Mouse (Mus musculus): Measurements from ENCODE around the gene Kcnh6. TPM values are rescaled to one million over a fixed set of nuclear protein-coding genes. Genes with fewer than 3 reads are reported as not detected.

Gene Kcnh6
- 0.47 and 1.4 TPM in 2 replicates for total RNA-seq (2017)

GRCm38 (mm10) chr11:106007821-106008220 lies at the start of gene Kcnh6:
Gene Kcnh6, plus strand, starts transcription at chr11:106008124.
- ATAC-seq (ENCODE audit: extremely low read depth, insufficient number of reproducible peaks, low FRiP score, poor library complexity, severe bottlenecking) = no peak

DNA sequence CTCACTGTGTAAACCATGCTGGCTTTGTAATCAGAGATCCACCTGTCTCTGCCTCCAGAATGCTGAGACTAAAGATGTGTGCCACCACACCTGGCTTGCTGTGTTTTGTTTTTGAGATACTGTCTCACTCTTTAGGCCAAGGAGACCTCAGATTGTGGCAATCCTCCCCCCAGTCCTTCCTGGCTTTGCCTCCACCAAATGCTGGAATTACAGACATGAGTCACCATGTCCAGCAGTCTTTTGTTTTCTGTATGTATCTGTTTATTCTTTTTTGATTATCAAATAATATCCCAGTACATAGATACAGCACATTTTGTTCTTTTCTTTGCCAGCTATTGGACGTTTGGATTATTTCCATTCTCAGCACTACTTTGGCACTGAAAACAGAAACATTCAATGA lies 49.4 kb upstream of the Kcnh6 start:
- ATAC-seq (ENCODE audit: extremely low read depth, insufficient number of reproducible peaks, low FRiP score, poor library complexity, severe bottlenecking) = no peak

DNA sequence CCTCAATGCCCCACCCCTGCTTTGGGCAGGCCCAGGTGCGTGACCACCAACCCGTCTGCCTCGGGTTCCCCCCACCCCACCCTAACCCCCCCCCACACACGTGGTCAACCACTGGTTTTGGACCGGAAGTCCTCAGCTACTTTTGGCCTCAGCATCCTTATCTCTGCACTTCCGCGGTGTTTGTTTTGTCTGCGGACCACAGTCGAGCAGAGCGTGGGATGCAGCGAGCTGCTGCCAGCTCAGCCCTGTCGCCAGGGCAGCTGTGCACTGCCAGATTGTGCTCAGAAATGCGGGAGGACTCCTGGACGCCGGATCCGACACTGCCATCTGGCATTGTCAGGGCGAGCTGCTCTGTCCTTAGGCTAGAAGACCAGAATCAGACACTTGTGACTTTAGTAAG lies 48.6 kb upstream of the Kcnh6 start:
- no peak for ATAC-seq (ENCODE audit: extremely low read depth, insufficient number of reproducible peaks, low FRiP score, poor library complexity, severe bottlenecking)

DNA sequence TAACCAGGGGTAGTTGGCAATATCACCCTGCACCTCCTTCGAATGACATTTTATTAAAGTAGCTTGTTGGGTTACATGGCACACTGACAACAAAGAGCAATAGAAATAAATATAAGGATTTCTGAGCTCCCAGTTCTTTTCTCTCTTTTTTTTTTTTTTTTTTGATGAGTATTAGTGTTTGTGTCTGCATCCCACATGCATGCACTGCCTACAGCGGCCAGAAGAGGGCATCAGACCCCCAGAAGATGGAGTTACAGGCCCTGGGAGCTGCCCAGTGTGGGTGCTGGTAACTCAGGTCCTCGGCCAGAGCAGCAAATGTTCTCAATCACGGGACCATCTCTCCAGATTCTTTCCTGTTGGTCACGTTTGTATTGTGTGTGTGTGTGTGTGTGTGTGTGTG lies 43.2 kb upstream of the Kcnh6 start:
- no peak for ATAC-seq (ENCODE audit: extremely low read depth, insufficient number of reproducible peaks, low FRiP score, poor library complexity, severe bottlenecking)

DNA sequence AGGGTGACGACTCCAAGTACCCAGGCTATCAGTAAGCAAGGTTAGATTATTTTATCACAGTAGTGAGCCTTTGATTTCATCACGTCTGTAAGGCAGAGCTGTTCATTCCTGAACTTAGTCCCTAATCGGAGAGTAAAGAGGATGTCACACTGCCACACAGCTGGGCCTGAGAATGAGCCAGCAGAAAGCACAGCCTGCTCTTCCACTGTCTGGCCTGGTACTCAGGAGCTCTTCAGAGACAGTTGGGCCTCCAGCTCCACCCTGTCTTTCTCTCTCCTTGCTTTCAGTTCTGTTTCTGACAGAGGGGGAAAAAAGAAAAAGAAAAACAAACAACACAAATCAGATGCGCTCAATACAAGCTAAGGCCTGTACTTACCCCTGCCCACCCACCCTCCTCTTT lies 41.6 kb upstream of the Kcnh6 start:
- ATAC-seq (ENCODE audit: extremely low read depth, insufficient number of reproducible peaks, low FRiP score, poor library complexity, severe bottlenecking) = no peak

GRCm38 (mm10) chr11:105967741-105968574 lies 40.0 kb upstream of the Kcnh6 start, which contains the start of gene Ace:
Gene Ace, plus strand, starts transcription at chr11:105967945.
- ATAC-seq (ENCODE audit: extremely low read depth, insufficient number of reproducible peaks, low FRiP score, poor library complexity, severe bottlenecking) = no peak

- no peak for ATAC-seq (ENCODE audit: extremely low read depth, insufficient number of reproducible peaks, low FRiP score, poor library complexity, severe bottlenecking)
These were observed 39.0 kb upstream of the Kcnh6 start for GRCm38 (mm10) chr11:105968948-105969347.

GRCm38 (mm10) chr11:105969516-105969915 lies 38.4 kb upstream of the Kcnh6 start:
- ATAC-seq (ENCODE audit: extremely low read depth, insufficient number of reproducible peaks, low FRiP score, poor library complexity, severe bottlenecking) = no peak

- ATAC-seq (ENCODE audit: extremely low read depth, insufficient number of reproducible peaks, low FRiP score, poor library complexity, severe bottlenecking) = no peak
These were observed 33.3 kb upstream of the Kcnh6 start for GRCm38 (mm10) chr11:105974593-105974992.

DNA sequence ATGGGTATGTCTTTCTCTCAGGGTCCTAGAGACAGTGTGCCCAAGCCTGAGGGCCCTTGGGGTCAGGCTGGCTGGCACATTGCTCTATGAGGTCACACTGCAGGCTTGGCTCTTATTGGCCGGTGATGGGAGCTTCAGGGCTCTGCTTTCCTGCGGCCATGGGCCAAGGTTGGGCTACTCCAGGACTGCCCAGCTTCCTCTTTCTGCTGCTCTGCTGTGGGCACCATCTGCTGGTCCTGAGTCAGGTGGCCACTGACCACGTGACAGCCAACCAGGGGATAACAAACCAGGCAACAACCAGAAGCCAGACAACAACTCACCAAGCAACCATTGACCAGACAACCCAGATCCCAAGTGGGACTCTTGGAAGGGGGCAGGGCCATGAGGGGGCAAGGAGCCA lies 32.9 kb upstream of the Kcnh6 start:
- no peak for ATAC-seq (ENCODE audit: extremely low read depth, insufficient number of reproducible peaks, low FRiP score, poor library complexity, severe bottlenecking)

GRCm38 (mm10) chr11:105975636-105976035 lies 32.3 kb upstream of the Kcnh6 start:
- no peak for ATAC-seq (ENCODE audit: extremely low read depth, insufficient number of reproducible peaks, low FRiP score, poor library complexity, severe bottlenecking)

DNA sequence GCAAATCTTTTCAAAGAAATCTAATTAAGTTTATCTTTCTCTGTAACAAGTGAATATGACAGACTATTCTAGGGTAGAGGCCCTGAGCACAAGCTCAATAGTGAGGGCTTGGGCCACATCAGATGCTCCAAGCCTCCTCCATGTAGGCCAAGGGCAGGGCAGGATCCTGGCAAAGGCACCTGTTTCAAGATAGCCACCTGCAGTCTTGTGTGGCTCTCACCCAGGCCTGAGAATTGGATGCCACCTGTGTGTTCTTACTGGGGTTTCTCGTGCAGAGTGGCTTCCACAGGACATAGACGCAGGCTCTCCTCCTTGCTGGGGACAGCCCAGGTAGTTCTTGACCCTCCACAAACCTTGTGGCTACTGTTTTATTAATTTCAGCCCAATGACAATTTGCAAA lies 29.7 kb upstream of the Kcnh6 start:
- ATAC-seq (ENCODE audit: extremely low read depth, insufficient number of reproducible peaks, low FRiP score, poor library complexity, severe bottlenecking) = no peak

- ATAC-seq (ENCODE audit: extremely low read depth, insufficient number of reproducible peaks, low FRiP score, poor library complexity, severe bottlenecking) = no peak
These were observed 29.3 kb upstream of the Kcnh6 start for GRCm38 (mm10) chr11:105978634-105979033.

GRCm38 (mm10) chr11:105984452-105984851 lies 23.5 kb upstream of the Kcnh6 start:
- no peak for ATAC-seq (ENCODE audit: extremely low read depth, insufficient number of reproducible peaks, low FRiP score, poor library complexity, severe bottlenecking)

- ATAC-seq (ENCODE audit: extremely low read depth, insufficient number of reproducible peaks, low FRiP score, poor library complexity, severe bottlenecking) = no peak
These were observed 20.5 kb upstream of the Kcnh6 start for GRCm38 (mm10) chr11:105987446-105987845.

GRCm38 (mm10) chr11:105989446-105989845 lies 18.5 kb upstream of the Kcnh6 start:
- ATAC-seq (ENCODE audit: extremely low read depth, insufficient number of reproducible peaks, low FRiP score, poor library complexity, severe bottlenecking) = no peak

DNA sequence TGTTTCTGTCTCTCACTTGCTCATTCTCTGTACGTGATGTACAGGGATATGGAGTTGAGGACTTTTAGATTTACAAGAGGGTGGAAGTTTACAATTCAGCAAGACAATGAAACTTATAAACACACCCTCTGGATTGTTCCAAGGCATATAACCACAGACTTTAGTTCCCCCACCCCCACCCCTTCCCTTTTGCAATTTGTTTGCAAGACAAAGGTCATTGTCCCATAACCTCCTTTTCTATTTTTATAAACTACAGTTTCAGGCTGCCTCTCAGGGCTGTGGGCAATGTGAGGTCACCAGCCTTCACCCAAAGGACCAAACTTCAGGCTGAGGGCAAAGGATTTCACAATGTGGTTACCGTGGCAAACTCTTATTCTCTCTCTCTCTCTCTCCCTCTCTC lies 17.7 kb upstream of the Kcnh6 start:
- no peak for ATAC-seq (ENCODE audit: extremely low read depth, insufficient number of reproducible peaks, low FRiP score, poor library complexity, severe bottlenecking)

- ATAC-seq (ENCODE audit: extremely low read depth, insufficient number of reproducible peaks, low FRiP score, poor library complexity, severe bottlenecking) = no peak
These were observed 13.5 kb upstream of the Kcnh6 start, which contains the start of gene Ace3 for GRCm38 (mm10) chr11:105994375-105994774. Gene Ace3, plus strand, starts transcription at chr11:105994675.

DNA sequence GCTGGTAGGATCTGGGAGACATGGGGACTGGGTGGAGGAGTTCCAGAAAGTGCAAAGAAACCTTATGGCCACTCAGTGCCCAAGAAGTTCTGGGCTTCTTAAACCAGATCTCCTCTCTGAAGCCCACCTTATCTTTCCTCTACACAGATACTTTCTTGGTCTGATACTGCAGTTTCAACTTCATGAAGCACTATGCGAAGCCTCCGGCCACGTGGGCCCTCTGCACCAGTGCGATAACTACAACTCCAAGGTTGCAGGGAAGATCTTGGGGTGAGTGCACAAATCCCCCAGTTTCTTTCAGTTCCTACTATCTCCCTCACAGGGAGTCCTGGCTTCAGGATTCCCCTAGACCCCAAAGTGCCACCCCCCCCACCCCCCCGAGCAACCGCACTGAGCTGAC lies 7.9 kb upstream of the Kcnh6 start:
- ATAC-seq (ENCODE audit: extremely low read depth, insufficient number of reproducible peaks, low FRiP score, poor library complexity, severe bottlenecking) = no peak

DNA sequence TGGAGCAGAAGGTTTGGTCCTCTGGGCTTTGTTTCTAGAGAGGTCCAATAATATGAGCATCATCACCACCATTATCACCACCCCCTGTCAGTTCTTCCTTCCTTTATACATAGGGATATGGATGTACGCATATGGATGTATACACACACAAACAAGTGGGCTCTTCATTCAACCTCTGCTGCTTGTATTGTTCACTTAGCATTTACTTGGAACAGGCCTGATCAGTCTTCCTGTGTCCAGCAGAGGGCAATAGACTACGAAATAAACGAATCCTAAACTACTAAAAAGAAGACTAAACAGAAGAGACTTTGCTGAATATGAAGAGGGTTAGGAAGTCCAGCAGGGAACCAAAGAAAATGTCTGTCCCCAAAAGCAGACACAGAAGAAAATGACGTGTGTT lies 6.2 kb upstream of the Kcnh6 start:
- peak; percentile 45; the same call in 1 of the 2 replicates for ATAC-seq (ENCODE audit: extremely low read depth, insufficient number of reproducible peaks, low FRiP score, poor library complexity, severe bottlenecking)

GRCm38 (mm10) chr11:106004576-106004975 lies 3.3 kb upstream of the Kcnh6 start:
- ATAC-seq (ENCODE audit: extremely low read depth, insufficient number of reproducible peaks, low FRiP score, poor library complexity, severe bottlenecking) = no peak

All from neutrophil, adult 5-6 weeks (primary cell).